Mouse (Mus musculus) hindbrain, embryonic 14.5 days (tissue): ENCODE results near the gene Dpf3. TPM values are rescaled to one million over a fixed set of nuclear protein-coding genes. Genes with fewer than 3 reads are reported as not detected.

Source experiments
- ATAC-seq: fragments of 200-750 bp; cut with Nextera tagmentation; 2 replicates; pipeline ENCODE4 v1.8.0; 2017; ENCODE audit warnings: moderate number of reproducible peaks, mild to moderate bottlenecking, moderate TSS enrichment, moderate library complexity; ENCODE audit not compliant: low FRiP score
- DNase-seq: peaks from one replicate; pipeline ENCODE4 v3.0.0-alpha.2; 2015; ENCODE audit warnings: low spot score
- H3K27ac ChIP-seq: fragments of 300-500 bp; sonication (generic); 2 replicates; pipeline ENCODE4 v1.5.1; 2014; ENCODE audit warnings: mild to moderate bottlenecking, moderate library complexity
- H3K27me3 ChIP-seq: fragments of 300-500 bp; sonication (generic); 2 replicates; pipeline ENCODE4 v1.6.1; 2014; ENCODE audit warnings: mild to moderate bottlenecking, low read length, mixed read lengths; ENCODE audit not compliant: control insufficient read depth, insufficient read depth
- H3K36me3 ChIP-seq: fragments of 300-500 bp; sonication (generic); replicated peaks from 2 replicates; pipeline ENCODE4 v1.6.1; 2014; ENCODE audit not compliant: control insufficient read depth, insufficient read depth
- H3K4me1 ChIP-seq: fragments of 300-500 bp; sonication (generic); replicated peaks from 2 replicates; pipeline ENCODE4 v1.6.1; 2014; ENCODE audit warnings: antibody characterized with exemption, low read length, mixed read lengths; ENCODE audit not compliant: control insufficient read depth, insufficient read depth
- H3K4me2 ChIP-seq: fragments of 300-500 bp; sonication (generic); replicated peaks from 2 replicates; pipeline ENCODE4 v1.6.1; 2014; ENCODE audit warnings: mild to moderate bottlenecking, moderate library complexity
- H3K4me3 ChIP-seq: fragments of 300-500 bp; sonication (generic); replicated peaks from 2 replicates; pipeline ENCODE4 v1.5.1; 2014; ENCODE audit warnings: mild to moderate bottlenecking, low read length
- H3K9ac ChIP-seq: fragments of 300-500 bp; sonication (generic); 2 replicates; pipeline ENCODE4 v1.6.1; 2014
- H3K9me3 ChIP-seq: fragments of 300-500 bp; sonication (generic); 2 replicates; pipeline ENCODE4 v1.6.1; 2016; ENCODE audit warnings: low read length; ENCODE audit not compliant: control insufficient read depth
- WGBS: fragments of 180-500 bp; shearing (Covaris S2); extraction: QIAGEN DNeasy Blood & Tissue Kit; methylation state at CpG from one replicate; pipeline ENCODE4 v1.1.7; 2014; 5-methylcytosine and 5-hydroxymethylcytosine counted together
- polyA plus RNA-seq: library from polyadenylated mRNA; unstranded; fragments of >200 nt; fragmentation: Nextera tagmentation; extraction: Ambion mirVana; gene quantifications from 2 replicates; pipeline ENCODE4 v1.2.1, GENCODE M21; 2014

The Dpf3 gene
- polyA plus RNA-seq, 1 experiment from 2014 or later, result 23.9 TPM

DNA sequence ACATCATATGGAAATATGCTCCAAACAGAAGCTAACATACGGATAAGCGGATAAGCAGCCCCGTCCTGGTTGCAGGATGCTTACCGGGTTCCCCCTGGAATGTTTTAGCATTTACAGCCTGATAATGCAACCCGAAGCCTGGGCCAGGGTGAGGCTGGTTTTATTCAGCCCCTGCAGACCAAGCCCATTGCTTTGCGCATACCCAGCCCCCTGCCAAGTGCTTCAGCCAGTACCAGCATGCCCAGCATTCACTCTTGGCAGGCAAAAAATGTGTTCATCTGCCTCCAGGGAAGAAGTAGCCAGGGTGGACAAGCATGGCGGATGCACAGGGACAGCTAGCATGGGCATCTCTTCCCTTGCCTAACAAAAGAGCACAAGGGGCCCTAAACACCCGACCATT is 279.5 kb downstream of the Dpf3 start:
- no peak for ATAC-seq
- no peaks in the 10 kb centered on the region for H3K36me3 ChIP-seq
- 46% methylated on average over 8 of the region's 8 CpGs for WGBS

DNA sequence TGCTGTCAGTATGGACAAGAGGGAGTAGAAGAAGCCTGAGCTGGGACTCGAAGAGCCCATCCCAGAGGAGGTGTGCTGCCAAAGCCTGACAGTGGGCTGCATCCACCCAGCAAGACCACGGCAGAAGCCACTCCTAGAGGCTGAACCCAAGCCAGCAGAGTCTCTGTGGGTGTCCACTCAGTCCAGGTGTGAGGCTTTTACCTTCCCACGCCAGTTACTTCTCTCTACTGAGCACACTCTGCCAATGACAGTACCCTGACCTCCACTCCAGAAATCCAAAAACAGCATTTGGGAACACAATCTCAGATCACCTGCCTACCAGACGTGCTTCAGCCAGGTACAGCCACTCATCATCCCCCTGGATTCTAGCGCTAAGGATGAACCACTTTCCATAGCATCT is 280.0 kb downstream of the Dpf3 start:
- Histone ChIP-seq H3K27ac (0 out of 2 replicates have a peak overlapping the region, but pooled peaks have one; percentile 49), H3K4me3 (no peak overlapping the region), H3K4me2 (no peak overlapping the region), H3K36me3 (no peaks in the 10 kb centered on the region), H3K9me3 (no peaks in the 10 kb centered on the region), H3K27me3 (no peaks in the 10 kb centered on the region), H3K4me1 (peaks cover 22% of the 10 kb centered on the region), H3K9ac (no peak overlapping the region)
- no peak for DNase-seq
- no peak for ATAC-seq
- WGBS, result 69% methylated on average over 5 of the region's 5 CpGs

More for the DNA sequence above, 279.5 kb downstream of the Dpf3 start:
- DNase-seq, result no peak
- no peak overlapping the region for H3K4me2 ChIP-seq
- H3K9ac ChIP-seq, result no peak overlapping the region
- peak overlapping the region; percentile 49 for H3K27ac ChIP-seq
- peaks cover 22% of the 10 kb centered on the region for H3K4me1 ChIP-seq
- H3K4me3 ChIP-seq, result no peak overlapping the region
- no peaks in the 10 kb centered on the region for H3K9me3 ChIP-seq
- H3K27me3 ChIP-seq, result no peaks in the 10 kb centered on the region

DNA sequence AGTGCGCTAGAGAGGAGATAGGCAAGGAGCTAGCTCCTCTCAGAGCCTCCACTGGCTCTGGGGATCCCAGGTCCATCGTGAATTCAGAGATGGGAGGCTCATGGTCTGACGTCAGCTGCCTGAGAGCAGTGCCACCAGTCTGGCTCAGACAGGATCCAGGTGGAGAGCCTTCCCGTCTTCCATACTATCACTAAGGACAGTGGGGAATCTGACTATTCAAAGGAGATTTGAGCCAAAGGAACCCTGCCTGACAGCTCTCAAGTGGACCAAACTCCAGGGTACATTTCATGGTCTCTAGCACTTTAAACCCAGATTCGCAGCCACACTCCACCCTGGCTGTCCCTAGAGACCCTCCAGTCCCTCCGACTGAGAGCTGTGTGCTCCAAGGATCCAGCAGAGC is 280.6 kb downstream of the Dpf3 start:
- WGBS, result 71% methylated on average over 6 of the region's 6 CpGs
- Histone ChIP-seq H3K27me3 (no peaks in the 10 kb centered on the region), H3K4me1 (peaks cover 22% of the 10 kb centered on the region), H3K36me3 (no peaks in the 10 kb centered on the region), H3K4me3 (no peak overlapping the region), H3K9me3 (no peaks in the 10 kb centered on the region), H3K27ac (no peak overlapping the region), H3K9ac (no peak overlapping the region), H3K4me2 (no peak overlapping the region)
- DNase-seq (no peak), ATAC-seq (no peak)

DNA sequence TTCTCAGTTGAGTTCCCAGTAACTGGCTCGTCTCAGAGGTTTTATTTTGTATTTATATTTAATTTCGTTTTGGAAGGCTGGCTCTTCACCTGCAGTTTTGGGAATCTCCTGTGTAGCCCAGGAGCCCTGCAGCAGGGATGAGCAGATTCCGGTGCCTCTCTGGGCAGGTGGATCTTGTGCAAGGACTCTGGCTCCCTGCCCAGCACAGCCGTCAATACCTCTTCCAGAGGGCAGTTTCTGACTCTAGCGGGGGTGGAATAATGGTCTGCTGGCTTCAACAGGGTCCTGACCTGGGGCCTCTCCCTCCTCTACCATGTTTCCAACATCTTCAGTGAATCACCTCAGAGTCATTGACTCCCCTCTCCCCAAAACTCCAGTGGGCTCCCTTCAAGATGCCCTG is 283.2 kb downstream of the Dpf3 start:
- H3K9me3 ChIP-seq, result no peaks in the 10 kb centered on the region
- peaks cover 18% of the 10 kb centered on the region for H3K4me1 ChIP-seq
- no peak overlapping the region for H3K4me3 ChIP-seq
- DNase-seq (no peak), ATAC-seq (no peak)
- WGBS, result 59% methylated on average over 5 of the region's 5 CpGs
- no peaks in the 10 kb centered on the region for H3K36me3 ChIP-seq
- no peak overlapping the region for H3K4me2 ChIP-seq
- H3K27ac ChIP-seq, result no peak overlapping the region
- no peaks in the 10 kb centered on the region for H3K27me3 ChIP-seq
- H3K9ac ChIP-seq, result no peak overlapping the region

DNA sequence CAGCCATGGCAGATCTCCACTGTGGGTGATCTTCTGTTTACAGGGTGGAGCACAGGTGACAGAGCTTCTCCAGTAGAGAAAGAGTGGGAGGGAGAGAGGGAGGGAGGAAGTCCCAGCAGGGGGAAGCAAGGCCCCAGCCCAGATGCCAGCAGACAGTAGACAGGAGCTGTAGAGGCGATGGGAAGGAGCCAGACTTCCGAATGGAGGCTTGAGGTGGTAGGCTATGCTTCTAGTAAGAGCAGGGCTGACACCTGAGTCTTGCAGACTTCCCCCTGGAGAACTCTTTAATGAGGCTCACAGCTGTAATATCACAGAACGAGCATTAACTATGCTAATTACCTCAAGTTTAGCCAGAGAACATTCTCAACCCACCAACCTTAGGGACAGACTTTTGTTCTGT is 285.8 kb downstream of the Dpf3 start:
- H3K27ac ChIP-seq, result 0 out of 2 replicates have a peak overlapping the region, but pooled peaks have one; percentile 38
- no peak for DNase-seq
- H3K9ac ChIP-seq, result no peak overlapping the region
- no peak overlapping the region for H3K4me3 ChIP-seq
- no peaks in the 10 kb centered on the region for H3K36me3 ChIP-seq
- H3K9me3 ChIP-seq, result no peaks in the 10 kb centered on the region
- no peaks in the 10 kb centered on the region for H3K4me1 ChIP-seq
- peak; percentile 14; the same call in 1 of the 2 replicates for ATAC-seq
- no peak overlapping the region for H3K4me2 ChIP-seq
- H3K27me3 ChIP-seq, result no peaks in the 10 kb centered on the region
- 29% methylated on average over 3 of the region's 3 CpGs for WGBS

DNA sequence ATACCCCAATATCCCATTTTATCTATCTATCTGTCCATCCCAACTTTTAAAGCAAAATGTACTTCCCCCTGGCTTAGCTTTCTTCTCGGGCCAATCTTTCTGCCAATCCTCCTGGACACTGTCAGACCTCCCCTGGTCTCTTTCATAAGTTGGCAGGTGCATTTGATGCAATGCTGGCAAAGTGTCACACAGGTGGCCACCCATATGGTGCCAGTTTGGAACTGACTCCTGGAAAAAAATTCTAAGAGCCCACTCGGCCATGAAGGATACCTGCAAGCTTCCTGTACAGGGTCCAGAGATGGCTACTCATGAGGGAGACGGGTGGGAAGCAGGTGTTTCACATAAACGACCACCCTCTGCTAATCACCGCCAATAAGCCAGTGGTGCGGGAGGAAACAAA is 307.0 kb downstream of the Dpf3 start:
- Histone ChIP-seq H3K4me1 (0 out of 2 replicates have a peak, but pooled peaks cover 4% of the 10 kb centered on the region), H3K4me2 (no peak overlapping the region), H3K36me3 (no peaks in the 10 kb centered on the region), H3K27me3 (no peaks in the 10 kb centered on the region), H3K9me3 (no peaks in the 10 kb centered on the region), H3K4me3 (no peak overlapping the region), H3K9ac (no peak overlapping the region), H3K27ac (no peak overlapping the region)
- ATAC-seq, result no peak
- 72% methylated on average over 6 of the region's 6 CpGs for WGBS
- DNase-seq, result no peak

DNA sequence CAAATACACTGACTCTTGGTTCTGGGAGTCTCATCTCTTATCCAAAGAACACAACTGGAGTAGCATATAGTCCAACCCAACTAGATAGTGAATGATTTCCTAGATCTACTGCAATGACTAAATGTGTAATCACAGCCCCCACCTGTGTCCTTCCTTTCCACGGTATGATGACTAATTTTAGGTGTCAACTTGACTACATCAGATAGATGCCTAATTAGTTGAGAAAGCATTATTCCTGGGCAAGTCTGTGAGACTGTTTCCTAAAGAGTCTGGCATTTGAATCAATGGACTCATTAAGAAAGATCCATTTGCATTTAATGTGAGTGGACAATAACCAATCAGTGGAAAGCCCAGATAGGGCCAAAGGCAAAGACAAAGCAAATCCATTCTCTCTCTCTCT is 307.7 kb downstream of the Dpf3 start:
- no peak overlapping the region for H3K4me3 ChIP-seq
- H3K36me3 ChIP-seq, result no peaks in the 10 kb centered on the region
- 0 out of 2 replicates have a peak, but pooled peaks cover 4% of the 10 kb centered on the region for H3K4me1 ChIP-seq
- ATAC-seq (no peak), DNase-seq (no peak)
- no peaks in the 10 kb centered on the region for H3K27me3 ChIP-seq
- no peak overlapping the region for H3K9ac ChIP-seq
- WGBS, result 58% methylated on average over 1 of the region's 1 CpGs
- H3K27ac ChIP-seq, result no peak overlapping the region
- no peaks in the 10 kb centered on the region for H3K9me3 ChIP-seq
- no peak overlapping the region for H3K4me2 ChIP-seq

DNA sequence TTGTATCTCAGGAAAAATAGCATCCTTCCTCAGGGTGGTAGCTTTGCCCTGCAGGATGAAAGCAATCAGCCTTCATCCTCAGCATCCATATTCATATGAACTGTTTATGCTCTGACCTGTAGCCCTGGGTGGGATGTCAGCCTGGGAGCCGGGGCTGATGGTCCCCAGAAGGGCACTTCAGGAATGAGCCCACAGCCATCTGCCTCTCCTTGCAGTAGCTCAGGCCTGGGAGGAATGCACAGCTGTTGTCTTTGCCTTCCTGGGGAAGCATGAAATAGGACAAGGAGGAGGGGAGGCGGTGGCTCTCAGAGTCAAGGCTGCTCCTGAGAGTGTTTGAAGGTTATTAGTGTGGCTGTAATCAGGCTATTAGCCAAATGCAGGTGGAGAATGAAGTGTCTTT is 308.7 kb downstream of the Dpf3 start:
- no peaks in the 10 kb centered on the region for H3K27me3 ChIP-seq
- no peak overlapping the region for H3K27ac ChIP-seq
- WGBS, result 46% methylated on average over 2 of the region's 2 CpGs
- no peak overlapping the region for H3K4me2 ChIP-seq
- no peaks in the 10 kb centered on the region for H3K36me3 ChIP-seq
- H3K9ac ChIP-seq, result no peak overlapping the region
- ATAC-seq (no peak; the same call in 1 of the 2 replicates), DNase-seq (no peak)
- 0 out of 2 replicates have a peak, but pooled peaks cover 4% of the 10 kb centered on the region for H3K4me1 ChIP-seq
- no peak overlapping the region for H3K4me3 ChIP-seq
- H3K9me3 ChIP-seq, result no peaks in the 10 kb centered on the region

DNA sequence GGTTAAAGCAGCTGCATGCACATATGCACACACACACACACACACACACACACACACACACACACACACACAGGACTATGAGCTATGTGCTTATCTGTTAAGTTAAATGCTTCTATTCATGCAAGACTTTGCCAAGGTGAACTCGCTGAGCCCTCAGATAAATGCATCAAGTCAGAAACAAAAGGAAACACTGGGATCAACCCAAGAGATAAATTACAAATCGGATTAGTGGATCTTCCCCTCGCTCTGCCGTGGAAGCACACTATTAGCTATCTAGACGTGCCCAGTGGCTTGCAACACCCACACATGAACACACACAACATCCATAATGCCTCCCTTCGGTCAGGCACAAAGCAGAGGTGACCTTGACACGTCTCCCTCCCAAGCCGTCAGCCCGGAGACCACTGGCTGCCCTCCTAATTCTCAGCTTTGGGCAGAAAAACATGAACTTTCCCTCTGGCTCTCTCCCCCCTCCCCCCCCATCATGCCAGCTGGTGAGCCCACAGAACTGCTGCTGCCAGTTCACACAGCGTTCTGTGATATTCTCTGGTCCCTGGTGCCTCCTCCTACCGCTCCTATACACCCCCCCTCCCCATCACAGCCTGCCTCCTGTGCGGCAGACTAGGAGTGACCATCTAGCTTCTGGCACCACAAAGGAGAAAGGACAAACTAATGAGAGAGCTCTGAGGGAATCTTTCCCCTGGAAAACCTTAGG is 317.9 kb downstream of the Dpf3 start:
- ATAC-seq (peak; percentile 57; the same call in 1 of the 2 replicates), DNase-seq (peak; percentile 35)
- no peak overlapping the region for H3K4me3 ChIP-seq
- peak overlapping the region; percentile 78 for H3K27ac ChIP-seq
- H3K9ac ChIP-seq, result no peak overlapping the region
- H3K4me2 ChIP-seq, result 0 out of 2 replicates have a peak overlapping the region, but pooled peaks have one; percentile 0
- H3K36me3 ChIP-seq, result no peaks in the 10 kb centered on the region
- H3K4me1 ChIP-seq, result peaks cover 13% of the 10 kb centered on the region; the same call in 1 of the 2 replicates
- no peaks in the 10 kb centered on the region for H3K9me3 ChIP-seq
- H3K27me3 ChIP-seq, result no peaks in the 10 kb centered on the region
- WGBS, result 29% methylated on average over 12 of the region's 12 CpGs
